Mouse (Mus musculus) brain, embryonic 14.5 days (tissue): ENCODE data around the gene Prickle1.

Experiments used
- CTCF ChIP-seq: fragments of 200-500 bp; IDR thresholded peaks from 2 replicates; pipeline ENCODE4 v1.5.1; 2012; ENCODE audit warnings: inconsistent platforms, mild to moderate bottlenecking, moderate library complexity, borderline replicate concordance; ENCODE audit not compliant: insufficient read depth, insufficient read length; ENCODE audit errors: extremely low read depth
- POLR2A ChIP-seq: fragments of 200-500 bp; IDR thresholded peaks from 2 replicates; pipeline ENCODE4 v1.6.1; 2012; ENCODE audit warnings: mild to moderate bottlenecking, inconsistent platforms, borderline replicate concordance; ENCODE audit not compliant: poor library complexity, insufficient read depth, insufficient read length, severe bottlenecking; ENCODE audit errors: extremely low read depth

DNA sequence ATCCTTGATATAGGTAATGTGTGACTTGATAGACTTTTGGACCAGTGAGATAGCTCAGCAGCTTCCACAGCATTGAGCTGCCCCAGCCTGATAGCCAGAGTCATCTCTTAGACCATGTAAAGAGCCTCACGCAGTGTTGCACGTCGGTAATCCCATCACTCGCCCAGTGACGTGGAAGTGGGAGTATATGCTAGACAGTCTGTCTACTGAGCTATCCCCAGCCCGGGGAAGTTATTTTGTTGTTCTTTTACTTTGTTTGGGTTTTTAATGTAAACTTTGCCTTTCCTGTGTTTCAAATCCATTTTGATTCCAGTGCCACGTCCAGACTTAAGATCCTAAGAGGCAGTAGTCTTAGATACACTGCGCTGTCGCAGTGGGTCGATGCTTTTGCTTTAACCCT, 114.6 kb downstream of the Prickle1 start:
- TF ChIP-seq CTCF, result no peak
- no peak for TF ChIP-seq POLR2A
